ENCODE assay signal across 8 mouse cellular contexts in the genomic region with DNA sequence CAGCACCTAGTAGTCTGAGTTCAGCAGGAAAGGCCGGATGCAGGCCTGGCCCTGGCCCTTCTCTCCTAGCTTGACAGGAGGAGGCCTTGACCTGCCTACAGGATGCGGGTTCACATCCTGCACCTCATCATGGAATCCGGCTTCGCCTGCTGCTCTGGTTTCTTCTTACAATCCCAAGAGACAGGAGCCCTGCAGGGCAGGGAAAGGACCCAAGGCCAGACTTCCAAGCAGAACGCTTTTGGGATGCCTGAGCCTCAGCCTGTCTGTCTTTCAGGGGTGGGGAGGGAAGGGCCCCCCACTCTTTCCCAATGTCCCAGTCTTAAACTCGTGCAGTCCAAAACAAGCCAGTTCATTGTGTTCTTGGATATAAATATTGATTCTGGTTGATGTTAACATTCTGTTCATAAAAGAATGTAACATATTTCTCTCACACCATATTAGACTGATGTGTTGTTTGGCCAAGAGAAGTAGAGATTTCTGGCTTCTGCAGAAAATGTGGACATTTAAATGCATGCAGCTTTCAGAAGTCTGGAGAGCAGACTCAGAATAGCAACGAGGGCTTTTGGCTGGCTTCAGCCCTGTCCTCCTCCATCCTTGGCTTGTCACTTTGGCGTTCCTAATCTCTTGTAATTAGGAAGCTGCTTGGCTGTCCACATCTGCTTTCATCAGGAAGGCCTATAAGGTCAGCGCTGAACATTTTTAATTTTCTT.
DNase-seq lines count a peak whose midpoint lies in the region; ATAC-seq and TF ChIP-seq lines count a peak whose summit lies in the region.

No protein-coding gene starts in this region.

- DNase-seq in cerebellum, adult 2 months = peak in 1 of 2 experiments; percentile 25
- no peak for DNase-seq in cerebellum, postnatal 14 days
- peak; percentile 51 for DNase-seq in heart, postnatal 25 days (ENCODE audit: low spot score)
- peak; percentile 59 to 76 for DNase-seq in kidney, postnatal 4 days

- H3K27me3 ChIP-seq in cerebellum, adult 2 months (ENCODE audit: control insufficient read depth, insufficient read depth, low read length) = no peaks in the 10 kb centered on the region
- H3K27me3 ChIP-seq in embryonic facial prominence, embryonic 13.5 days = no peaks in the 10 kb centered on the region
- H3K27me3 ChIP-seq in midbrain, embryonic 16.5 days (ENCODE audit: control insufficient read depth, insufficient read depth, low read depth, low read length) = no peaks in the 10 kb centered on the region

- ATAC-seq in embryonic facial prominence, embryonic 13.5 days (ENCODE audit: insufficient number of reproducible peaks, insufficient read depth, low FRiP score, low TSS enrichment, low read depth) = no peak
- no peak for ATAC-seq in midbrain, embryonic 16.5 days
- ATAC-seq in monocyte, adult 5-6 weeks (replicated peaks; ENCODE audit: insufficient number of reproducible peaks, low FRiP score, low TSS enrichment, poor library complexity, severe bottlenecking) = no peak
- no peak for ATAC-seq in erythroid progenitor cell, adult 5-6 weeks (replicated peaks; ENCODE audit: low FRiP score, poor library complexity, severe bottlenecking)

- H3K9me3 ChIP-seq in embryonic facial prominence, embryonic 13.5 days = no peaks in the 10 kb centered on the region
- H3K9me3 ChIP-seq in midbrain, embryonic 16.5 days (replicated peaks; ENCODE audit: control insufficient read depth, low read length, poor library complexity, severe bottlenecking) = no peaks in the 10 kb centered on the region

- no peak for TF ChIP-seq CTCF in cerebellum, adult 2 months (IDR thresholded peaks at IDR 0.05; ENCODE audit: borderline replicate concordance, insufficient read depth, low read depth, low read length)

- no peak for TF ChIP-seq POLR2A in cerebellum, adult 2 months (IDR thresholded peaks at IDR 0.05; ENCODE audit: borderline replicate concordance, insufficient read depth, low read length)

- H3K9ac ChIP-seq in embryonic facial prominence, embryonic 13.5 days = peak overlapping the region; percentile 40; the same call in 1 of the 2 replicates
- H3K9ac ChIP-seq in midbrain, embryonic 16.5 days (ENCODE audit: low read depth, low read length) = peak overlapping the region; percentile 45; the same call in 1 of the 2 replicates

- H3K4me3 ChIP-seq in cerebellum, adult 2 months (replicated peaks; ENCODE audit: insufficient read depth, low read depth, low read length) = no peak overlapping the region
- H3K4me3 ChIP-seq in embryonic facial prominence, embryonic 13.5 days = peak overlapping the region; percentile 47
- H3K4me3 ChIP-seq in midbrain, embryonic 16.5 days (ENCODE audit: low read depth, low read length) = no peak overlapping the region

- H3K36me3 ChIP-seq in embryonic facial prominence, embryonic 13.5 days = no peaks in the 10 kb centered on the region
- H3K36me3 ChIP-seq in midbrain, embryonic 16.5 days (ENCODE audit: control insufficient read depth, insufficient read depth, low read length) = no peaks in the 10 kb centered on the region

- 68% methylated on average over 9 of the region's 9 CpGs for WGBS in cerebellum, adult 2 months
- 33% methylated on average over 9 of the region's 9 CpGs for WGBS in embryonic facial prominence, embryonic 13.5 days
- WGBS in midbrain, embryonic 16.5 days = 52% methylated on average over 9 of the region's 9 CpGs

- intact Hi-C loops in heart, postnatal 25 days (cut with DNase I) = loop anchor here (5.0 kb wide), 1 partner anchor 183 kb away; no protein-coding TSS in a partner anchor

- peaks cover 10% of the 10 kb centered on the region for H3K4me1 ChIP-seq in cerebellum, adult 2 months (ENCODE audit: control insufficient read depth, insufficient read depth, low read length)
- H3K4me1 ChIP-seq in embryonic facial prominence, embryonic 13.5 days = peaks cover 71% of the 10 kb centered on the region
- peaks cover 32% of the 10 kb centered on the region for H3K4me1 ChIP-seq in midbrain, embryonic 16.5 days (ENCODE audit: control insufficient read depth, insufficient read depth, low read length)

- H3K27ac ChIP-seq in cerebellum, adult 2 months (ENCODE audit: insufficient read depth, low read length) = peak overlapping the region; percentile 78; the same call in 1 of the 2 replicates
- H3K27ac ChIP-seq in embryonic facial prominence, embryonic 13.5 days = peak overlapping the region; percentile 99
- H3K27ac ChIP-seq in midbrain, embryonic 16.5 days (ENCODE audit: low read length) = peak overlapping the region; percentile 95

- H3K4me2 ChIP-seq in embryonic facial prominence, embryonic 13.5 days = peak overlapping the region; percentile 87
- H3K4me2 ChIP-seq in midbrain, embryonic 16.5 days (ENCODE audit: low read length) = peak overlapping the region; percentile 56

Comparison
In these comparisons a context has a peak if more than half of its experiments do, and no peak if none do; other contexts are left out.
1. DNase-seq: peak in heart, postnatal 25 days (single experiment) and kidney, postnatal 4 days (2 of 2); none in cerebellum, postnatal 14 days (0 of 2).
2. Peak in every context shown above with its lines, with median percentiles within 50 percentile points of each other: H3K27ac ChIP-seq.